Mouse (Mus musculus): ENCODE measurements around the gene Abl1.

DNA sequence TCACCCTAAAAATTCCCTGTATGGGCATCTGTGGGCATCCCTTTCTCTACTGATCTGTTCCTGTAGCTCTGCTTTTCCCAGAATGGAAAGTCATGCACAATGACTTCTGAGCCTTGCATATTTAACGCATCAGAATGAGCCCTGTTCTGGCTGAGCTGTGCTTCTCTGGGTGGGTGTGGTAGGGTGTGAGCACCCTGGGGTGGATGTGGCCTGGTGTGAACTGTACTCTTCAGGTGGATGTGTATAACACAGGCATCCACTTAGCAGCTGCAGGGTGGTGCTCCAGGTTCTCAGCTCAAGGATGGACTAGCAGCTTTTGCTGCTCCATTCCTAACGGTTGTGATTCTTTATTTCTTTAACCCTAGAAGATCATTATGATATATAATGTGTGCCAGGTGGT lies 31.8 kb downstream of the Abl1 start:
- no peak for TF ChIP-seq POLR2A (IDR thresholded peaks at IDR 0.05; ENCODE audit: borderline replicate concordance, extremely low read depth, insufficient read depth, insufficient read length, poor library complexity, severe bottlenecking)
- no peak for TF ChIP-seq CTCF (IDR thresholded peaks at IDR 0.05; ENCODE audit: borderline replicate concordance, extremely low read depth, insufficient read depth, insufficient read length)

All from brain, embryonic 14.5 days (tissue).